ENCODE assay signal across 13 mouse cellular contexts in genomic region chr12:32921532-32922131, GRCm38 (mm10). TPM values are rescaled to one million over a fixed set of nuclear protein-coding genes. Genes with fewer than 3 reads are reported as not detected.
DNase-seq lines count a peak whose midpoint lies in the region; ATAC-seq and TF ChIP-seq lines count a peak whose summit lies in the region.
"Had no signal": no experiment of that assay in that cellular context is flagged by ENCODE, and none has a peak within 500 bp of the region (broad histone marks: within the 10 kb centered on the region; RNA-seq: fewer than 3 reads in every experiment).

No protein-coding gene starts in this region.

- no peak for TF ChIP-seq CTCF in midbrain, postnatal 0 days (IDR thresholded peaks at IDR 0.05)

- H3K4me2 ChIP-seq in forebrain, embryonic 15.5 days (replicated peaks): no peak overlapping the region
- no peak overlapping the region for H3K4me2 ChIP-seq in forebrain, embryonic 14.5 days (ENCODE audit: low read length)
- H3K4me2 ChIP-seq in kidney, embryonic 15.5 days: no peak overlapping the region
- no peak overlapping the region for H3K4me2 ChIP-seq in neural tube, embryonic 13.5 days
- H3K4me2 ChIP-seq in midbrain, postnatal 0 days (ENCODE audit: low read depth, low read length, poor library complexity, severe bottlenecking): no peak overlapping the region
- H3K4me2 ChIP-seq: limb, embryonic 13.5 days had no signal

- H3K4me1 ChIP-seq in forebrain, embryonic 15.5 days: peaks cover 9% of the 10 kb centered on the region
- peaks cover 8% of the 10 kb centered on the region for H3K4me1 ChIP-seq in forebrain, embryonic 14.5 days (ENCODE audit: control insufficient read depth, insufficient read depth, low read length)
- 0 out of 2 replicates have a peak, but pooled peaks cover 7% of the 10 kb centered on the region for H3K4me1 ChIP-seq in kidney, embryonic 15.5 days
- H3K4me1 ChIP-seq in neural tube, embryonic 13.5 days (replicated peaks): peaks cover 14% of the 10 kb centered on the region
- peaks cover 3% of the 10 kb centered on the region; the same call in 1 of the 2 replicates for H3K4me1 ChIP-seq in midbrain, postnatal 0 days (ENCODE audit: insufficient read depth, low read length)

- ATAC-seq in forebrain, embryonic 15.5 days (replicated peaks): peak; percentile 20; the same call in 1 of the 2 replicates
- ATAC-seq in forebrain, embryonic 14.5 days: no peak
- peak; percentile 21; the same call in 1 of the 2 replicates for ATAC-seq in kidney, embryonic 15.5 days (replicated peaks; ENCODE audit: low FRiP score)
- peak; percentile 29; the same call in 1 of the 2 replicates for ATAC-seq in neural tube, embryonic 13.5 days (ENCODE audit: low read depth)
- ATAC-seq in midbrain, postnatal 0 days (ENCODE audit: low FRiP score): peak; percentile 51; the same call in 1 of the 2 replicates
- ATAC-seq: activated CD4-positive, CD25-positive, alpha-beta regulatory T cell, adult 4 months had no signal

- 95% methylated on average over 7 of the region's 7 CpGs for WGBS in forebrain, embryonic 15.5 days
- 91% methylated on average over 7 of the region's 7 CpGs for WGBS in forebrain, embryonic 14.5 days
- 91% methylated on average over 7 of the region's 7 CpGs for WGBS in kidney, embryonic 15.5 days
- 94% methylated on average over 7 of the region's 7 CpGs for WGBS in neural tube, embryonic 13.5 days
- WGBS in midbrain, postnatal 0 days: 96% methylated on average over 7 of the region's 7 CpGs

- intact Hi-C loops in left cerebral cortex, postnatal 10 days (cut with DNase I): no loop called here

- no peaks in the 10 kb centered on the region for H3K9me3 ChIP-seq in forebrain, embryonic 15.5 days
- H3K9me3 ChIP-seq in forebrain, embryonic 14.5 days (replicated peaks; ENCODE audit: control insufficient read depth, low read length): no peaks in the 10 kb centered on the region
- H3K9me3 ChIP-seq in kidney, embryonic 15.5 days (replicated peaks): no peaks in the 10 kb centered on the region
- H3K9me3 ChIP-seq in neural tube, embryonic 13.5 days: no peaks in the 10 kb centered on the region
- H3K9me3 ChIP-seq in midbrain, postnatal 0 days (ENCODE audit: low read length): no peaks in the 10 kb centered on the region
- H3K9me3 ChIP-seq: limb, embryonic 13.5 days had no signal

- no peak overlapping the region for H3K27ac ChIP-seq in forebrain, embryonic 15.5 days (replicated peaks)
- H3K27ac ChIP-seq in forebrain, embryonic 14.5 days (ENCODE audit: low read depth, low read length): no peak overlapping the region
- no peak overlapping the region for H3K27ac ChIP-seq in kidney, embryonic 15.5 days
- H3K27ac ChIP-seq in neural tube, embryonic 13.5 days (replicated peaks): no peak overlapping the region
- H3K27ac ChIP-seq in midbrain, postnatal 0 days (ENCODE audit: low read depth, low read length): no peak overlapping the region
- H3K27ac ChIP-seq: limb, embryonic 13.5 days had no signal

- DNase-seq in forebrain, embryonic 14.5 days (ENCODE audit: low spot score): no peak
- no peak for DNase-seq in kidney, postnatal 25 days
- no peak for DNase-seq in neural tube, embryonic 10.5 days (ENCODE audit: extremely low spot score, low spot score)
- no peak for DNase-seq in midbrain, postnatal 0 days (ENCODE audit: low spot score)
- DNase-seq in left cerebral cortex, postnatal 10 days (ENCODE audit: extremely low spot score in 1 of 2, low spot score in 2 of 2): no peak
- DNase-seq: B cell, adult 2 months; cerebellum, adult 8-10 months; embryo, embryonic 11 days had no signal

- H3K4me3 ChIP-seq in forebrain, embryonic 15.5 days: no peak overlapping the region
- no peak overlapping the region for H3K4me3 ChIP-seq in forebrain, embryonic 14.5 days (ENCODE audit: low read depth, low read length)
- no peak overlapping the region for H3K4me3 ChIP-seq in kidney, embryonic 15.5 days (replicated peaks)
- H3K4me3 ChIP-seq in neural tube, embryonic 13.5 days: no peak overlapping the region
- H3K4me3 ChIP-seq in midbrain, postnatal 0 days (ENCODE audit: low read depth, low read length): no peak overlapping the region
- H3K4me3 ChIP-seq: limb, embryonic 13.5 days had no signal

- H3K27me3 ChIP-seq in forebrain, embryonic 15.5 days: no peaks in the 10 kb centered on the region
- no peaks in the 10 kb centered on the region for H3K27me3 ChIP-seq in forebrain, embryonic 14.5 days (replicated peaks; ENCODE audit: control insufficient read depth, insufficient read depth, low read length)
- H3K27me3 ChIP-seq in kidney, embryonic 15.5 days: no peaks in the 10 kb centered on the region
- H3K27me3 ChIP-seq in neural tube, embryonic 13.5 days: no peaks in the 10 kb centered on the region
- no peaks in the 10 kb centered on the region for H3K27me3 ChIP-seq in midbrain, postnatal 0 days (ENCODE audit: insufficient read depth, low read length)
- H3K27me3 ChIP-seq: limb, embryonic 13.5 days had no signal

- no peaks in the 10 kb centered on the region for H3K36me3 ChIP-seq in forebrain, embryonic 15.5 days
- no peaks in the 10 kb centered on the region for H3K36me3 ChIP-seq in forebrain, embryonic 14.5 days (ENCODE audit: control insufficient read depth, insufficient read depth, low read length)
- no peaks in the 10 kb centered on the region for H3K36me3 ChIP-seq in kidney, embryonic 15.5 days
- H3K36me3 ChIP-seq in neural tube, embryonic 13.5 days: no peaks in the 10 kb centered on the region
- H3K36me3 ChIP-seq in midbrain, postnatal 0 days (ENCODE audit: insufficient read depth, low read length): no peaks in the 10 kb centered on the region
- H3K36me3 ChIP-seq: limb, embryonic 13.5 days had no signal

- H3K9ac ChIP-seq in forebrain, embryonic 15.5 days (replicated peaks): no peak overlapping the region
- no peak overlapping the region for H3K9ac ChIP-seq in forebrain, embryonic 14.5 days (ENCODE audit: low read length)
- H3K9ac ChIP-seq in kidney, embryonic 15.5 days: no peak overlapping the region
- no peak overlapping the region for H3K9ac ChIP-seq in neural tube, embryonic 13.5 days
- H3K9ac ChIP-seq in midbrain, postnatal 0 days (replicated peaks; ENCODE audit: low read length, poor library complexity, severe bottlenecking): no peak overlapping the region
- H3K9ac ChIP-seq: limb, embryonic 13.5 days had no signal

RNA-seq across cellular contexts. Expression of gene Sypl, which starts 32.1 kb away (rescaled TPM):
- 39.8 TPM in 2 replicates for polyA plus RNA-seq in forebrain, embryonic 15.5 days (2015; fragmentation: Nextera tagmentation; extraction: Ambion mirVana)
- polyA plus RNA-seq in forebrain, embryonic 14.5 days (2014; fragmentation: Nextera tagmentation; extraction: Ambion mirVana): 41.7 and 47.2 TPM in 2 replicates
- polyA plus RNA-seq in kidney, embryonic 15.5 days (2015; fragmentation: Nextera tagmentation; extraction: Ambion mirVana): 118 and 131 TPM in 2 replicates
- 39.8 and 50.9 TPM in 2 replicates for polyA plus RNA-seq in neural tube, embryonic 13.5 days (2015; fragmentation: Nextera tagmentation; extraction: Ambion mirVana)
- total RNA-seq in midbrain, postnatal 0 days (2014; rRNA removed): 15.2 and 19.3 TPM in 2 replicates
- polyA plus RNA-seq in midbrain, postnatal 0 days (2015; fragmentation: Nextera tagmentation; extraction: Ambion mirVana): 35.2 and 37.1 TPM in 2 replicates
- 10 to 100 TPM; 30.3 to 32.4 TPM for total RNA-seq in left cerebral cortex, postnatal 10 days (2021)
